Mouse (Mus musculus) ES-Bruce4 (cell line): ENCODE data around the gene Heg1. TPM values are rescaled to one million over a fixed set of nuclear protein-coding genes. Genes with fewer than 3 reads are reported as not detected.
A peak's percentile ranks its signal among the peaks of the same experiment; 100 is the strongest.

ENCODE experiments used
- H3K27ac ChIP-seq: 2 replicates; pipeline ENCODE4 v1.5.1; 2012; ENCODE audit warnings: low read length, inconsistent platforms; ENCODE audit not compliant: insufficient read depth
- H3K27me3 ChIP-seq: 2 replicates; pipeline ENCODE4 v1.6.1; 2012; ENCODE audit warnings: mild to moderate bottlenecking, low read length, inconsistent platforms; ENCODE audit not compliant: control insufficient read depth, poor library complexity, insufficient read depth, severe bottlenecking
- H3K36me3 ChIP-seq: 2 replicates; pipeline ENCODE4 v1.6.1; 2012; ENCODE audit warnings: inconsistent platforms, mild to moderate bottlenecking, low read length, moderate library complexity; ENCODE audit not compliant: control insufficient read depth, poor library complexity, insufficient read depth, severe bottlenecking
- H3K4me1 ChIP-seq: one replicate; pipeline ENCODE4 v1.8.1; 2011; ENCODE audit warnings: low read length; ENCODE audit not compliant: control insufficient read depth, insufficient read depth
- H3K4me3 ChIP-seq: 2 replicates; pipeline ENCODE4 v1.5.1; 2011; ENCODE audit warnings: low read depth, mild to moderate bottlenecking, low read length
- H3K9ac ChIP-seq: 2 replicates; pipeline ENCODE4 v1.6.1; 2012; ENCODE audit warnings: low read depth, mild to moderate bottlenecking, inconsistent platforms; ENCODE audit not compliant: poor library complexity, severe bottlenecking
- H3K9me3 ChIP-seq: replicated peaks from 2 replicates; pipeline ENCODE4 v1.6.1; 2012; ENCODE audit warnings: mild to moderate bottlenecking, low read length, inconsistent platforms; ENCODE audit not compliant: control insufficient read depth, poor library complexity, insufficient read depth, severe bottlenecking
- CTCF ChIP-seq: IDR thresholded peaks from one replicate; pipeline ENCODE4 v1.8.1; 2011; ENCODE audit warnings: low read depth, low read length
- EP300 ChIP-seq: IDR thresholded peaks from 2 replicates; pipeline ENCODE4 v1.6.1; 2011; ENCODE audit warnings: low read depth, low read length; ENCODE audit not compliant: insufficient read depth
- POLR2A ChIP-seq: IDR thresholded peaks from one replicate; pipeline ENCODE4 v1.8.1; 2011; ENCODE audit warnings: low read length; ENCODE audit not compliant: insufficient read depth
- polyA plus RNA-seq: library from polyadenylated mRNA; stranded (reverse); fragments of >200 nt; gene quantifications from 2 replicates; pipeline ENCODE4 v1.2.4, GENCODE M21; 2011; ENCODE audit warnings: low read depth; ENCODE audit not compliant: missing spikeins, insufficient read depth, insufficient read length

Heg1 gene
- 18.5 and 21.7 TPM in 2 replicates for polyA plus RNA-seq

- Histone ChIP-seq H3K9ac (peak within 1 kb of the TSS; percentile 88), H3K36me3 (no peaks in the 10 kb centered on the region), H3K4me3 (peak within 1 kb of the TSS; percentile 56), H3K27ac (no peak within 1 kb of the TSS), H3K27me3 (peaks cover 8% of the 10 kb centered on the region; the same call in 1 of the 2 replicates), H3K9me3 (no peaks in the 10 kb centered on the region), H3K4me1 (peaks cover 9% of the 10 kb centered on the region)
- no peak for TF ChIP-seq EP300
- no peak for TF ChIP-seq POLR2A
- TF ChIP-seq CTCF = no peak
Observed at GRCm38 (mm10) chr16:33684162-33684702, at the start of gene Heg1. Gene Heg1 (plus strand): TSS chr16:33684370.

GRCm38 (mm10) chr16:33635836-33636595, 48.2 kb upstream of the Heg1 start:
- Histone ChIP-seq H3K4me1 (no peaks in the 10 kb centered on the region), H3K27me3 (no peaks in the 10 kb centered on the region), H3K27ac (no peak overlapping the region), H3K9ac (no peak overlapping the region), H3K4me3 (no peak overlapping the region), H3K36me3 (no peaks in the 10 kb centered on the region), H3K9me3 (no peaks in the 10 kb centered on the region)
- TF ChIP-seq POLR2A = no peak
- TF ChIP-seq CTCF = no peak
- no peak for TF ChIP-seq EP300

GRCm38 (mm10) chr16:33641779-33642178, 42.4 kb upstream of the Heg1 start:
- H3K4me1 ChIP-seq = no peaks in the 10 kb centered on the region
- TF ChIP-seq CTCF (no peak), POLR2A (no peak), EP300 (no peak)
- H3K9ac ChIP-seq = no peak overlapping the region
- no peaks in the 10 kb centered on the region for H3K27me3 ChIP-seq
- H3K9me3 ChIP-seq = no peaks in the 10 kb centered on the region
- H3K36me3 ChIP-seq = no peaks in the 10 kb centered on the region
- no peak overlapping the region for H3K4me3 ChIP-seq
- no peak overlapping the region for H3K27ac ChIP-seq

DNA sequence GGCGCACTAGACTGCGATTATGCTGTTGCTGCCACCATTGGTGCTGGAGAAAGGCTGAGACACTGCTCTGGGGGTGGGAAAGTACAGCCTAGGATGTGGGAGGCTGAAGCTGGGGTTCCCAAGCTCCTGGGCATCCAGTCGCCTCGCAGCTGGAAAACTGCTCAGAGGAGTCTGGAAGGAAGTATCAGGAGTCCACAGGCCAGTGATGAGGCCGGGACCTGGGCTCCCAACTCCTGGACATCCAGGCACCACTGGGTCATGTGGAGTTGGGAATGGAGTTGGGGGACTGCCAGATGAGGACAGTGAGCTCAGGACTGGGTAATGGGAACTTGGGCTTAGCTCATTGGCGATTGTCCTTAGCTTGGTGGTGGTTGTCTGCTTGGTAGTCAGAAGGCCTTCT, 31.1 kb upstream of the Heg1 start:
- H3K27me3 ChIP-seq = no peaks in the 10 kb centered on the region
- H3K9ac ChIP-seq = no peak overlapping the region
- H3K4me3 ChIP-seq = no peak overlapping the region
- no peaks in the 10 kb centered on the region for H3K36me3 ChIP-seq
- H3K9me3 ChIP-seq = peaks cover 4% of the 10 kb centered on the region; the same call in 1 of the 2 replicates
- TF ChIP-seq EP300 = no peak
- TF ChIP-seq POLR2A = no peak
- no peak for TF ChIP-seq CTCF
- H3K4me1 ChIP-seq = no peaks in the 10 kb centered on the region
- no peak overlapping the region for H3K27ac ChIP-seq

GRCm38 (mm10) chr16:33655443-33655842, 28.7 kb upstream of the Heg1 start:
- Histone ChIP-seq H3K9me3 (no peaks in the 10 kb centered on the region), H3K36me3 (no peaks in the 10 kb centered on the region), H3K27me3 (no peaks in the 10 kb centered on the region), H3K27ac (no peak overlapping the region), H3K9ac (no peak overlapping the region), H3K4me3 (no peak overlapping the region), H3K4me1 (no peaks in the 10 kb centered on the region)
- TF ChIP-seq POLR2A = no peak
- TF ChIP-seq EP300 = no peak
- TF ChIP-seq CTCF = no peak

DNA sequence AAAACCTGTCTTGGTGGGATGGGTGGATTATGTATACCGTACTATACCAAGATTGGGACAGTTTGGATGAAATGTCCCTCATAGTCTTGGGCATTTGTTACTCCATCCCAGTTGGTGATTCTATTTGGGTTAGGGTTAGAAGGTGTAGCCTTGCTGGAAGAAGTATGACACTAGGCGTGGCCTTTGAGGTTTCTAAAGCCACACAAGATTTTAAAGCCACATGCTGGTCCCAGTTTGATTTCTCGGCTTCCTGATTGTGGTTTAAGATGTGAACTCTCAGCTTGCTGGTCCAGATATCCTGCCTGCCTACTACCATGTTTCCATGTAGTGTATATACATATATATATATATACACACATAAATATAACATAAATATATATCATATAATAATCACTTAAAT, 27.0 kb upstream of the Heg1 start:
- Histone ChIP-seq H3K4me3 (no peak overlapping the region), H3K9ac (no peak overlapping the region), H3K27me3 (no peaks in the 10 kb centered on the region), H3K4me1 (no peaks in the 10 kb centered on the region), H3K9me3 (no peaks in the 10 kb centered on the region), H3K27ac (no peak overlapping the region), H3K36me3 (no peaks in the 10 kb centered on the region)
- no peak for TF ChIP-seq EP300
